Mouse (Mus musculus) CH12.LX (cell line): ENCODE results near the gene Pla2g2e.

Experiments
- CTCF ChIP-seq, 2 experiments: IDR thresholded peaks in 1 of 2; conservative IDR thresholded peaks in 1 of 2; 2 replicates each; pipeline ENCODE4 v1.5.1; 2011 to 2012; ENCODE audit warnings: low read depth in 2 of 2, low read length in 2 of 2, improper control_type of control experiment in 1 of 2, inconsistent platforms in 1 of 2, mild to moderate bottlenecking in 1 of 2, moderate library complexity in 1 of 2
- RCOR1 ChIP-seq: conservative IDR thresholded peaks from 2 replicates; pipeline ENCODE4 v1.6.1; 2012; ENCODE audit warnings: low read depth, mild to moderate bottlenecking, inconsistent platforms, low read length, improper control_type of control experiment
- UBTF ChIP-seq: IDR thresholded peaks from 2 replicates; pipeline ENCODE4 v1.6.1; 2012; ENCODE audit warnings: low read depth, mild to moderate bottlenecking, inconsistent platforms, low read length, improper control_type of control experiment, moderate library complexity
- USF1 ChIP-seq: IDR thresholded peaks from 2 replicates; pipeline ENCODE4 v1.6.1; 2014; ENCODE audit warnings: low read depth, mild to moderate bottlenecking, inconsistent platforms, low read length, improper control_type of control experiment

DNA sequence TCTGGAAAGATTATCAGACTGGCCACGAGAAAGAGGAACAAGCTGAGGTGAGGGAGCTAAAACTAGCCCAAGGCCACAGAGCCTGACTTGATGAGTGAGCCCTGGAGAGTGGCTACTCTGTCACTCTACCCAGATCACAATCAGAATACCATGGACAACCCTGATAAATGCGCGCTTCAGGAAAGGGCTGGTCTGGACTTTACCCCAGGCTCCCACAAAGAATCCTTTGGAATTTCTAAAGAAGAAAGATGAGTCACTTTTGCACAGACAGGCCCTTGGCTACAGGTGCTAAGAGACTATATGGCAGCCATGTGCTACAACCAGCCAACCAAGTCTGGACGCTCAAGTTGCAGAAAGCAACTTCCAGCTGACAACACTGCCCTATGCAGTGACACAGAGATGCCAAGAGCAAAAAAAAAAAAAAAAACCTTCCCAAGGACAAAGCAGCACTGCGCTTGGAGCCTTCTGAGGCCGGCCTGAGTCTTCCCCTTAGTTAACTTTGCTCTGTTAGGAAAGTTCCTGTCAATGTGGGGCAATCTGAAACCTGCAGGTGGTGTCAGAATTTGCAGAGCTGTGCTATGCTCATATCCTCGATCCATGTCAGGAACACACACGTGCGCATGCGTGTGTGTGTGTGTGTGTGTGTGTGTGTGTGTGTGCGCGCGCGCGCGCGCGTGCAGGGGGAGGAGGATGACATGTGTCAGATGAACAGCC lies 28.0 kb downstream of the Pla2g2e start:
- no peak for TF ChIP-seq CTCF (conservative IDR thresholded peaks at IDR 0.05 in 1 of 2, IDR thresholded peaks at IDR 0.05 in 1 of 2; ENCODE audit: low read depth in 2 of 2, low read length in 2 of 2)
- no peak for TF ChIP-seq UBTF
- TF ChIP-seq RCOR1: no peak
- no peak for TF ChIP-seq USF1
